Mouse (Mus musculus) thymus, adult 2 months (tissue): ENCODE measurements around the gene Fchsd2. TPM values are rescaled to one million over a fixed set of nuclear protein-coding genes. Genes with fewer than 3 reads are reported as not detected.

Source experiments
- DNase-seq: peaks from one replicate; pipeline ENCODE4 v3.0.0; 2021
- H3K27ac ChIP-seq: fragments of 200-500 bp; 2 replicates; pipeline ENCODE4 v1.5.1; 2012; ENCODE audit warnings: low read length, control low read depth; ENCODE audit not compliant: control insufficient read depth, insufficient read depth
- H3K27me3 ChIP-seq: fragments of 200-500 bp; 2 replicates; pipeline ENCODE4 v1.6.1; 2012; ENCODE audit warnings: mild to moderate bottlenecking, low read length, moderate library complexity, mixed read lengths; ENCODE audit not compliant: control insufficient read depth, insufficient read depth
- H3K36me3 ChIP-seq: fragments of 200-500 bp; 2 replicates; pipeline ENCODE4 v1.6.1; 2012; ENCODE audit warnings: mild to moderate bottlenecking, low read length, moderate library complexity; ENCODE audit not compliant: control insufficient read depth, insufficient read depth
- H3K4me1 ChIP-seq: fragments of 200-500 bp; replicated peaks from 2 replicates; pipeline ENCODE4 v1.6.1; 2012; ENCODE audit warnings: low read length; ENCODE audit not compliant: control insufficient read depth, insufficient read depth
- H3K4me3 ChIP-seq: fragments of 200-500 bp; 2 replicates; pipeline ENCODE4 v1.5.1; 2012; ENCODE audit warnings: mild to moderate bottlenecking, low read length, control low read depth, moderate library complexity; ENCODE audit not compliant: control insufficient read depth, insufficient read depth
- CTCF ChIP-seq: fragments of 200-500 bp; IDR thresholded peaks from 2 replicates; pipeline ENCODE4 v1.5.1; 2012; ENCODE audit warnings: mild to moderate bottlenecking, control low read depth, low read length, moderate library complexity, borderline replicate concordance; ENCODE audit not compliant: control insufficient read depth, poor library complexity, insufficient read depth; ENCODE audit errors: extremely low read depth
- POLR2A ChIP-seq: fragments of 200-500 bp; IDR thresholded peaks from 2 replicates; pipeline ENCODE4 v1.6.1; 2012; ENCODE audit warnings: mild to moderate bottlenecking, low read length, control low read depth, moderate library complexity; ENCODE audit not compliant: control insufficient read depth, poor library complexity, insufficient read depth; ENCODE audit errors: extremely low read depth
- WGBS: fragments of 180-500 bp; shearing (Covaris S2); methylation state at CpG from one replicate; pipeline ENCODE4 v1.1.7; 2018; 5-methylcytosine and 5-hydroxymethylcytosine counted together
- polyA plus RNA-seq: library from polyadenylated mRNA; depleted of rRNA; stranded (reverse); fragments of >200 nt; gene quantifications from 2 replicates; pipeline ENCODE4 v1.2.3, GENCODE M21; 2012

Gene Fchsd2
- polyA plus RNA-seq, 1 experiment: 14.3 TPM

DNA sequence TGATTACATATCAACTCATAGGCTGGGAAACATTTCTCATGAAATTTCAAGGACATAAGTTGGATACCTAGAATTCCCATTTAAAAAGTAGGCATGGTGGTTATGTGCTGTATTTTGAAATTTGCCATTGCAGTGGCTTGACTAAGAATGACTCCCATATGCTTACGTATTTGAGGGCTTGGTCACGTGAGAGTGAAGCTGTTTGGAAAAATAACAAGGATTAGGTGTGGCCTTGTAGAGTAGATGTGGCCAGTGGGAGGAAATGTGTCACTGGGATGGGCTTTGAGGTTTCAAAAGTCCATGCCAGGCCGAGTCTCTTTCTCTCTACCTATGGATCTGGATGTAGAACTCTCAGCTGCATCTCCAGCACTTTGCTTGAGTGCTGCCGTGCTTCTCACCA, 71.2 kb downstream of the Fchsd2 start:
- TF ChIP-seq POLR2A (no peak), CTCF (no peak)
- Histone ChIP-seq H3K27ac (no peak overlapping the region), H3K27me3 (no peaks in the 10 kb centered on the region), H3K4me3 (no peak overlapping the region), H3K4me1 (no peaks in the 10 kb centered on the region), H3K36me3 (no peaks in the 10 kb centered on the region)
- WGBS: 94% methylated on average over 4 of the region's 4 CpGs
- DNase-seq: no peak

DNA sequence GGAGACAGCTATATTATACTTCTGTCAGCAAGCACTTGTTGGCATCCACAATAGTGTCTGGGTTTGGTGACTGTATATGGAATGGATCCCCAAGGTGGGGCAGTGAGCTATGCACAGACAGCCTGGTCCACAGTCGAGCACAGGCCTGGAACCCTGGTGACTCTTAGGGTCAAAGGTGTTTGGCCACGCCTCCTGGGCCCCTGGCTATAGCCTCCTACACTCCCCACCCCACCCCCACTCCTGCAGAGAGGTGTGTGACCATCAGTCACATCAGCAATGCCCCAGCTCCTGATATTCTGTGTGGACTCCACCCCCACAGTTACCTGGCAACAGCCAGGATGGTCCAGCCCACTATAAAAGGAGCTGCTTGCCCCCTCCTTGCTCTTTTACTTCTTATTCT, 73.9 kb downstream of the Fchsd2 start:
- Histone ChIP-seq H3K4me1 (no peaks in the 10 kb centered on the region), H3K4me3 (no peak overlapping the region), H3K27me3 (no peaks in the 10 kb centered on the region), H3K36me3 (no peaks in the 10 kb centered on the region), H3K27ac (no peak overlapping the region)
- TF ChIP-seq POLR2A (no peak), CTCF (no peak)
- DNase-seq: no peak
- WGBS: 89% methylated on average over 2 of the region's 2 CpGs

DNA sequence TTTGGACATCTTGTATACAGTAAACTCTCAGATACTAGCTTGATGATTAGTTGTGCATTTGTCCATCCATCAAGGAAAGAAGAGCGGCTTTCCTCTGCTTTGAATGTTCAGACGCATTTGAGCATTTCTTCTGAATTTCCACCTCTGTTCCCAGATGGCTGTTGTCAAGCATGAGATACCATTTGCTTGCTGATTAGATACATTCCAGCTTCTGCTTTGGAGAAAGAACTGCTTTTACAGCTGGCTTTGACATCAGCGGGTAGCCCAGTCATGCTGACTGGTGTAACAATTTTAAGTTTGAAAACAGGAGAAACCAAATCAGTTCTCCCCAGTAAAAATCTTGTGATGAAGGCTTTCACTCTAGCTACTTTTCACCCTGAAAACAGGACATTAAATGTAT, 77.8 kb downstream of the Fchsd2 start:
- Histone ChIP-seq H3K27ac (no peak overlapping the region), H3K4me3 (no peak overlapping the region), H3K4me1 (no peaks in the 10 kb centered on the region), H3K36me3 (no peaks in the 10 kb centered on the region), H3K27me3 (no peaks in the 10 kb centered on the region)
- DNase-seq: no peak
- TF ChIP-seq CTCF (no peak), POLR2A (no peak)
- 94% methylated on average over 3 of the region's 3 CpGs for WGBS

DNA sequence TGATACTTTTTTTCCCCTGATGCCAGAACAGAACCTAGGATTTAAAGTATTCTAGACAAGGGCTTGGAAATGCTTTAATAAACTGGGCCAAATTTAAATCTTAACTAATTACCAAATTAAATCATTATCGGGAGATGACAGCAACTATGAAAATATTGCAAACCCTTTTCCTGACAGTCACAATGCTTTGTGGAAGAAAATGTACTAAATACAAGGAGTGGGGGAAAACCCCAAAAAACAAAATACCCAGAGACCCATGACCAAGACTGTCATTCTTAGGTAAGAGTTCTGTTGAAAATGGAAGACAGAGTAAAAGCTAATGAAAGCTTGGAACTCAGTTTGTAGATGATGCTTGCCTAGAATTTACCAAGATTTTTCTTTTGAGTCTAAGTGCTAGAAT, 78.3 kb downstream of the Fchsd2 start:
- Histone ChIP-seq H3K36me3 (no peaks in the 10 kb centered on the region), H3K27me3 (no peaks in the 10 kb centered on the region), H3K27ac (no peak overlapping the region), H3K4me3 (no peak overlapping the region), H3K4me1 (no peaks in the 10 kb centered on the region)
- TF ChIP-seq CTCF (no peak), POLR2A (no peak)
- no peak for DNase-seq
- WGBS: 95% methylated on average over 1 of the region's 1 CpGs

DNA sequence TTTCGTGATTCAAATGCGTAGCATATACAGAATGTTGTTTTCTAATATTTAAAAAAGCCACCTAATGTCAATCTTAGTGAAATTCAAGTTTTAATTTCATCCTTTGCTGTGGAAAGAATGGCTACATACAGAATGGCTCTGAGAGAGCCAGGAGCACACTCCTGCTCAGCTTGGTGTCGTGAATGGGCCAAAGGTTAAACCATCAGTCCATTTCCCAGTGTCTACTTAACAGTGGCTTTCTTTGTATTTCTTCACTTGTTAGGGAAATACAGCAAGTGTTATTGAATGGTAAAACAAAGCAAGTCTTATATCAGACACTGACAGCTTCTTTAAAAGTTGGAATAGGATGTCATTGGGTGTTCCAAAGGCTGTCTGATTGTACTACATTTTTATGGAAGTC, 80.7 kb downstream of the Fchsd2 start:
- 86% methylated on average over 3 of the region's 3 CpGs for WGBS
- Histone ChIP-seq H3K27me3 (no peaks in the 10 kb centered on the region), H3K27ac (no peak overlapping the region), H3K4me1 (no peaks in the 10 kb centered on the region), H3K4me3 (no peak overlapping the region), H3K36me3 (no peaks in the 10 kb centered on the region)
- no peak for DNase-seq
- no peak for TF ChIP-seq CTCF
- no peak for TF ChIP-seq POLR2A

DNA sequence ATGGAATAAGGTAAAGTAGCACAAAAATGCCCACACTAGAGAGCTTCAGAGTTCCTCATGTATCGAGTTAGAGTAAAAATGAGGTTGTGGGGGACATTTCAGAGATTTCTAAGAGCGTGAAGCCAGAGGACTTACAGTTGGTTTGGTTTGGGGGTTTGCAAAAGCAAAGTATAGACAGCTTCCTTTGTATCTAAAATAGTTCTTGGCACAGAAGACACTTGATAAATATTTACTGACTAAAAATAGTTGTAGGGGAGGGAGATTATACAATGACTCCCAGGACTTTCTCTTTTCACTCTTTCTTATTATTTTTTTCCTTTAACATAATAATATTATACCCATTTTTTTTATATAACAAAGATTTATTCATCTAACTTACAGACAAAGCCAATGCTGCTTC, 86.1 kb downstream of the Fchsd2 start:
- Histone ChIP-seq H3K27me3 (no peaks in the 10 kb centered on the region), H3K4me1 (no peaks in the 10 kb centered on the region), H3K27ac (no peak overlapping the region), H3K36me3 (no peaks in the 10 kb centered on the region; the same call in 1 of the 2 replicates), H3K4me3 (no peak overlapping the region)
- TF ChIP-seq POLR2A: no peak
- no peak for TF ChIP-seq CTCF
- WGBS: 88% methylated on average over 2 of the region's 2 CpGs
- no peak for DNase-seq

DNA sequence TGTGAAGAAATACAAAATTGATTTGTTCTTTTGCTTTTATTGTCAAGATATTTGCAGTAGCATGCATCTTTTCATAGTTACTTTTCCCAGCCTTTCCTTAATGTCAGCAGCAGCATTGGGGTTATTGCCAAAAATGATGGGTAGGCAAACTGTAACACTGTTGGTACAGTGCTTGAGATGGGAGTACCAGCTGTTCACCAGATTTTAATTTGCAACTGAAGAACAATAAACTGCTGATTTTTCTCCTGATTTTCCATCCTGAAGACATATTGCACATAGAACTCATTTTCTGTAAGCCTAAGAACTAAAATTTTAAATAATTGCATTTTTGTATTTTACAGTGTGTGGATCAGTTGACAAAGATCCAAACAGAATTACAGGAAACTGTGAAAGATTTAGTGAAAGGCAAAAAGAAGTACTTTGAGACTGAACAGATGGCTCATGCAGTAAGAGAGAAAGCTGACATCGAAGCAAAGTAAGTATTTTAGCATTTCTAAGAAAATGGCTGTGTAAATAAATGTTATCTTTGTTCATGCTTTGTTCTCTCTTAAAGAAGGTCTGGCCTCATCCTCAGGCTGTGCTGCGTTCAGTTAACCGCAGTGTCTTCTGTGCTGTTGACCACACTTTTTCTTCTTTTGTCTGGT, 98.8 kb downstream of the Fchsd2 start:
- over 99% methylated on average over 3 of the region's 3 CpGs for WGBS
- H3K36me3 ChIP-seq: peaks cover 4% of the 10 kb centered on the region; the same call in 1 of the 2 replicates
- no peak overlapping the region for H3K27ac ChIP-seq
- H3K27me3 ChIP-seq: no peaks in the 10 kb centered on the region
- H3K4me1 ChIP-seq: no peaks in the 10 kb centered on the region
- no peak for DNase-seq
- TF ChIP-seq POLR2A (no peak), CTCF (no peak)
- no peak overlapping the region for H3K4me3 ChIP-seq
